Mouse (Mus musculus): ENCODE data around the gene Knstrn. TPM values are rescaled to one million over a fixed set of nuclear protein-coding genes. Genes with fewer than 3 reads are reported as not detected.

Gene Knstrn
- total and polyA plus RNA-seq, 2 experiments from 2014 or later, result 8.6 to 16.5 TPM

DNA sequence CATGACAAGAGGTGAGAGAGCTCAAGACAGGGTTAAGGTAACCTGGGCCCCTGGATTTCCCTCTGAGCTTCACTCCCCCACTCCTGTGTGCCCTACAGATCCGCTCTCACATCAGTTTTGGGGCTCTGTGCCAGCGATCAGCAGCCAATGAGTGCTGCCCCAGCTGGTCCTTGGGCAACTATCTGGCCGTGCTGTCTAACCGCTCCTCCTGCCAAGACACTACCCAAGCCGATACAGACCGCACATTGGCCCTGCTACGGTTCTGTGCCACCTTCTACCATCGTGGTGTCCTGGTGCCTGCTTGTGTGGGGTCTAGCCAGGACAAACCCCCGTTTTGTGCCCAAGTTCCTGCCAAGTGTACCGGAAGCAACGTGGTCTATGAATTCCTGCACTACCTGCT, 24.3 kb upstream of the Knstrn start:
- no peak for TF ChIP-seq CTCF (IDR thresholded peaks at IDR 0.05; ENCODE audit: low read depth)
- ATAC-seq (peak; percentile 44), DNase-seq (ENCODE audit: low spot score) (peak; percentile 80)
- no peaks in the 10 kb centered on the region for H3K27me3 ChIP-seq (ENCODE audit: insufficient read depth, low read length)
- H3K4me3 ChIP-seq (ENCODE audit: low read length), result no peak overlapping the region
- H3K9me3 ChIP-seq (ENCODE audit: low read length), result no peaks in the 10 kb centered on the region
- 65% methylated on average over 11 of the region's 11 CpGs for WGBS
- H3K4me2 ChIP-seq (ENCODE audit: low read depth, low read length), result no peak overlapping the region
- no peak overlapping the region for H3K9ac ChIP-seq (replicated peaks; ENCODE audit: low read length)
- peaks cover 7% of the 10 kb centered on the region; the same call in 1 of the 2 replicates for H3K4me1 ChIP-seq (ENCODE audit: insufficient read depth, low read length)
- H3K36me3 ChIP-seq (ENCODE audit: insufficient read depth, low read length), result peaks cover 22% of the 10 kb centered on the region; the same call in 1 of the 2 replicates
- no peak overlapping the region for H3K27ac ChIP-seq

DNA sequence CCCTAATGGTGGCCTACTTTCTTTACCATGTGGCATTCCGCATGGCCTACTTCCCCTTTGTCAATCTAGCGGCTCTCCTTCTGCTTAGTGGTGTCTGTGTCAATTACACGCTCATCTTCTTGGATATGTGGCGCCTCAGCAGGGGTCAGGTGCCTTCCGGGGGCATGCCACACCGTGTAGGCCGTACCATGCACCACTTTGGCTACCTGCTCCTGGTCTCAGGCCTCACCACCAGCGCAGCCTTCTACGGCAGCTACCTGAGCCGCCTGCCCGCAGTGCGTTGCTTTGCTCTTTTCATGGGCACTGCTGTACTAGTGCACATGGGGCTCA, 23.6 kb upstream of the Knstrn start:
- ATAC-seq, result no peak
- 44% methylated on average over 12 of the region's 12 CpGs for WGBS
- peaks cover 22% of the 10 kb centered on the region; the same call in 1 of the 2 replicates for H3K36me3 ChIP-seq (ENCODE audit: insufficient read depth, low read length)
- H3K4me2 ChIP-seq (ENCODE audit: low read depth, low read length), result peak overlapping the region; percentile 39
- H3K4me3 ChIP-seq (ENCODE audit: low read length), result no peak overlapping the region
- H3K9ac ChIP-seq (replicated peaks; ENCODE audit: low read length), result no peak overlapping the region
- no peak for TF ChIP-seq CTCF (IDR thresholded peaks at IDR 0.05; ENCODE audit: low read depth)
- peaks cover 7% of the 10 kb centered on the region; the same call in 1 of the 2 replicates for H3K4me1 ChIP-seq (ENCODE audit: insufficient read depth, low read length)
- H3K9me3 ChIP-seq (ENCODE audit: low read length), result no peaks in the 10 kb centered on the region
- no peak for DNase-seq (ENCODE audit: low spot score)
- no peak overlapping the region for H3K27ac ChIP-seq
- no peaks in the 10 kb centered on the region for H3K27me3 ChIP-seq (ENCODE audit: insufficient read depth, low read length)

GRCm38 (mm10) chr2:118790551-118791525, 23.0 kb upstream of the Knstrn start:
- Histone ChIP-seq H3K9ac (replicated peaks; ENCODE audit: low read length) (no peak overlapping the region), H3K4me2 (ENCODE audit: low read depth, low read length) (peak overlapping the region; percentile 39), H3K4me3 (ENCODE audit: low read length) (no peak overlapping the region), H3K9me3 (ENCODE audit: low read length) (no peaks in the 10 kb centered on the region), H3K4me1 (ENCODE audit: insufficient read depth, low read length) (peaks cover 7% of the 10 kb centered on the region; the same call in 1 of the 2 replicates), H3K27ac (no peak overlapping the region), H3K27me3 (ENCODE audit: insufficient read depth, low read length) (no peaks in the 10 kb centered on the region), H3K36me3 (ENCODE audit: insufficient read depth, low read length) (peaks cover 22% of the 10 kb centered on the region; the same call in 1 of the 2 replicates)
- DNase-seq (ENCODE audit: low spot score) (peak; percentile 84), ATAC-seq (peak; percentile 76)
- peak; percentile 78 for TF ChIP-seq CTCF (IDR thresholded peaks at IDR 0.05; ENCODE audit: low read depth)
- WGBS, result 22% methylated on average over 44 of the region's 44 CpGs

GRCm38 (mm10) chr2:118791591-118792258, 22.1 kb upstream of the Knstrn start:
- 77% methylated on average over 26 of the region's 26 CpGs for WGBS
- Histone ChIP-seq H3K27ac (no peak overlapping the region), H3K27me3 (ENCODE audit: insufficient read depth, low read length) (no peaks in the 10 kb centered on the region), H3K4me1 (ENCODE audit: insufficient read depth, low read length) (peaks cover 7% of the 10 kb centered on the region; the same call in 1 of the 2 replicates), H3K4me2 (ENCODE audit: low read depth, low read length) (no peak overlapping the region), H3K9me3 (ENCODE audit: low read length) (no peaks in the 10 kb centered on the region), H3K9ac (replicated peaks; ENCODE audit: low read length) (no peak overlapping the region), H3K4me3 (ENCODE audit: low read length) (no peak overlapping the region), H3K36me3 (ENCODE audit: insufficient read depth, low read length) (peaks cover 17% of the 10 kb centered on the region; the same call in 1 of the 2 replicates)
- DNase-seq (ENCODE audit: low spot score) (no peak), ATAC-seq (no peak)
- TF ChIP-seq CTCF (IDR thresholded peaks at IDR 0.05; ENCODE audit: low read depth), result no peak

DNA sequence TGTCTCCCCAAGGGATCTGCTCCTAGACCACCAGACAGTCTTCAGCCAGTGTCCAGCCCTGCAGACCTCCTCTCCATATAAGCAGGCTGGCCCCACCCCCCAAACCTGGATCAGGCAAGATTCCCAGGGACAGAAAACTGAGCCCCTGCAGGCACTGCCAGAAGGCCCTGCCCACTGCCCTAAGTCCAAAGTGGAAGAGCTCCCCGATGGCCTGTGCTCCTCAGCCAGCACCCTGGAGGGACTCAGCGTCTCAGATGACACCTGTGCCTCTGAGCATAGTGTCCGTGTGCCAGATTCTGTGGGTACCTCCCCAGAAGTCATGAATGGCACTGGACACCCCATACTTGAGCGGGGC, 21.6 kb upstream of the Knstrn start:
- Histone ChIP-seq H3K27me3 (ENCODE audit: insufficient read depth, low read length) (no peaks in the 10 kb centered on the region), H3K36me3 (ENCODE audit: insufficient read depth, low read length) (peaks cover 14% of the 10 kb centered on the region; the same call in 1 of the 2 replicates), H3K9ac (replicated peaks; ENCODE audit: low read length) (no peak overlapping the region), H3K4me3 (ENCODE audit: low read length) (no peak overlapping the region), H3K27ac (no peak overlapping the region), H3K4me1 (ENCODE audit: insufficient read depth, low read length) (peaks cover 7% of the 10 kb centered on the region; the same call in 1 of the 2 replicates), H3K4me2 (ENCODE audit: low read depth, low read length) (no peak overlapping the region), H3K9me3 (ENCODE audit: low read length) (no peaks in the 10 kb centered on the region)
- DNase-seq (ENCODE audit: low spot score) (no peak), ATAC-seq (no peak)
- 77% methylated on average over 4 of the region's 4 CpGs for WGBS
- TF ChIP-seq CTCF (IDR thresholded peaks at IDR 0.05; ENCODE audit: low read depth), result no peak

GRCm38 (mm10) chr2:118793636-118794035, 20.2 kb upstream of the Knstrn start:
- no peak overlapping the region for H3K9ac ChIP-seq (replicated peaks; ENCODE audit: low read length)
- DNase-seq (ENCODE audit: low spot score), result no peak
- ATAC-seq, result no peak
- H3K9me3 ChIP-seq (ENCODE audit: low read length), result 0 out of 2 replicates have a peak, but pooled peaks cover 3% of the 10 kb centered on the region
- WGBS, result 81% methylated on average over 4 of the region's 4 CpGs
- no peak for TF ChIP-seq CTCF (IDR thresholded peaks at IDR 0.05; ENCODE audit: low read depth)
- 0 out of 2 replicates have a peak, but pooled peaks cover 5% of the 10 kb centered on the region for H3K36me3 ChIP-seq (ENCODE audit: insufficient read depth, low read length)
- H3K27me3 ChIP-seq (ENCODE audit: insufficient read depth, low read length), result no peaks in the 10 kb centered on the region
- H3K4me1 ChIP-seq (ENCODE audit: insufficient read depth, low read length), result peaks cover 7% of the 10 kb centered on the region; the same call in 1 of the 2 replicates
- no peak overlapping the region for H3K27ac ChIP-seq
- H3K4me3 ChIP-seq (ENCODE audit: low read length), result no peak overlapping the region
- no peak overlapping the region for H3K4me2 ChIP-seq (ENCODE audit: low read depth, low read length)
